Mouse (Mus musculus): Measurements from ENCODE around the gene Prdm1. TPM values are rescaled to one million over a fixed set of nuclear protein-coding genes. Genes with fewer than 3 reads are reported as not detected.

The Prdm1 gene
- polyA plus RNA-seq, 1 experiment from 2014 or later: 3.2 TPM

GRCm38 (mm10) chr10:44520189-44520588, 8.1 kb downstream of the Prdm1 start:
- Histone ChIP-seq H3K27ac (ENCODE audit: low read length) (no peak overlapping the region), H3K4me1 (ENCODE audit: insufficient read depth, low read depth, low read length) (no peaks in the 10 kb centered on the region), H3K4me3 (ENCODE audit: low read depth, low read length) (no peak overlapping the region), H3K36me3 (ENCODE audit: insufficient read depth, low read length) (no peaks in the 10 kb centered on the region), H3K27me3 (replicated peaks; ENCODE audit: insufficient read depth, low read length) (no peaks in the 10 kb centered on the region), H3K9ac (replicated peaks; ENCODE audit: low read depth) (no peak overlapping the region), H3K4me2 (replicated peaks; ENCODE audit: low read depth, low read length) (no peak overlapping the region), H3K9me3 (ENCODE audit: low read length) (no peaks in the 10 kb centered on the region)
- no peak for DNase-seq (ENCODE audit: low spot score)
- ATAC-seq: no peak
- WGBS: 38% methylated on average over 6 of the region's 6 CpGs
- TF ChIP-seq CTCF (IDR thresholded peaks at IDR 0.05): no peak
- no peak for TF ChIP-seq EP300 (IDR thresholded peaks at IDR 0.05)

DNA sequence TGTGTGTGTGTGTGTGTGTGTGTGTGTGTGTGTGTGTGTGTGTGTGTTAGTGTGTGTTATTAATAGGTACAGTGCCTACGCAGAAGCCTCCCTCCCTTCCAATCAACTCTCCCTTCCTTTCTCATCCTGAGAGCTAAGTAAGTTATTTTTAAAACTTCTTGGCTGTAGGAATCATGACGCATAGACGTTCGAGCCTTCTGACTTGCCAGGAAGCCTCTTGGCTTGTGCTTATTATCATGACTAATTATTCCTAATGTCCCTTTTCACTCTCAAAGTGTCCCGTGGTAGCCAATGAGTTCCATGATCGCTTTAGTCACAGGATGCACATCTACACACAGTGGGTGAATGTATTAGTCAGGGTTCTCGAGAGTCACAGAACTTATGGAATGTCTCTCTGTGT, 9.7 kb downstream of the Prdm1 start:
- Histone ChIP-seq H3K36me3 (ENCODE audit: insufficient read depth, low read length) (no peaks in the 10 kb centered on the region), H3K9ac (replicated peaks; ENCODE audit: low read depth) (no peak overlapping the region), H3K4me3 (ENCODE audit: low read depth, low read length) (no peak overlapping the region), H3K27me3 (replicated peaks; ENCODE audit: insufficient read depth, low read length) (no peaks in the 10 kb centered on the region), H3K9me3 (ENCODE audit: low read length) (no peaks in the 10 kb centered on the region), H3K4me1 (ENCODE audit: insufficient read depth, low read depth, low read length) (no peaks in the 10 kb centered on the region), H3K4me2 (replicated peaks; ENCODE audit: low read depth, low read length) (no peak overlapping the region), H3K27ac (ENCODE audit: low read length) (no peak overlapping the region)
- no peak for TF ChIP-seq EP300 (IDR thresholded peaks at IDR 0.05)
- no peak for TF ChIP-seq CTCF (IDR thresholded peaks at IDR 0.05)
- DNase-seq (ENCODE audit: low spot score) (no peak), ATAC-seq (no peak)
- WGBS: 61% methylated on average over 7 of the region's 7 CpGs

DNA sequence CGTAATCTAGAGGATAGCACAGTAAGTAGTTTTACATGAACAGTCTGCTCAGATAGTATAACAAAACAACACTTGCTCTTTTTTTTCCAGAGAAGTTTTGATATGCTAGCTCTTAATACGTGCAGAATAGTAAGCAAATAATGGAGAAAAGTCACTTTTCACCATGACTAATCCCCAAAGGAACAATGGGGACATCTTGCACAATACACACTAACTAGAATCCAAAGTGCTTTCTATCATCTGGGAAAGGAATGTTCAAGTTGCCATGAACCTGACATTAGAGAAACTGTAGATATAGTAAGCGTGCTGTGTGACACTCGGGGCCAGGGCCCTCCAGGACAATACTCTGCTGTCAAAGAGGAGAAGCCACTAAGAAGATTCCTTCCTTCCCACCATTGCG, 15.2 kb downstream of the Prdm1 start:
- TF ChIP-seq EP300 (IDR thresholded peaks at IDR 0.05): peak; percentile 76
- no peak for TF ChIP-seq CTCF (IDR thresholded peaks at IDR 0.05)

DNA sequence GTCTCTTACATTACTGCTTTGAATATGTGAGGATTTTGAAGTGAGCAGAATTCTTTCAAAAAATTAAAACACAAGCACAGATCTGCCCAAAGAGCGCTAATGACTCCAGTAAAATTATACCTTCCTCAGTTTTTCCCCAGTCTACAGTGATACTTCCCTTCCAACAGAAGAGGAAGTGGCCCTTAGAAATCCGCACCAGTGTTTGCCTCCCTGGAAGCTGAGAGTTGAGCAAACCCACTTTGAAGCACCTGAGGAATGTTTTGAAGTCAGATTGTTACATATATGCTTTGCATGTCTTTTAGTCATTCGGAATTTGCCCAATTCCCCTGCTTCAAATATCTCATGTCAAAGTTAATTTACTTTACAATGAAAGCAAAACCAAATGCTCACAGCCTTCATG, 17.3 kb downstream of the Prdm1 start:
- peak; percentile 85 for ATAC-seq

More for the DNA sequence above, 15.2 kb downstream of the Prdm1 start:
- no peaks in the 10 kb centered on the region for H3K4me1 ChIP-seq (ENCODE audit: insufficient read depth, low read depth, low read length)
- no peaks in the 10 kb centered on the region for H3K9me3 ChIP-seq (ENCODE audit: low read length)
- H3K36me3 ChIP-seq (ENCODE audit: insufficient read depth, low read length): no peaks in the 10 kb centered on the region
- WGBS: 62% methylated on average over 5 of the region's 5 CpGs
- no peak overlapping the region for H3K4me2 ChIP-seq (replicated peaks; ENCODE audit: low read depth, low read length)
- no peak overlapping the region for H3K9ac ChIP-seq (replicated peaks; ENCODE audit: low read depth)
- no peak overlapping the region for H3K27ac ChIP-seq (ENCODE audit: low read length)
- no peaks in the 10 kb centered on the region for H3K27me3 ChIP-seq (replicated peaks; ENCODE audit: insufficient read depth, low read length)
- ATAC-seq (peak; percentile 39; the same call in 1 of the 2 replicates), DNase-seq (ENCODE audit: low spot score) (peak; percentile 68)
- H3K4me3 ChIP-seq (ENCODE audit: low read depth, low read length): no peak overlapping the region

DNA sequence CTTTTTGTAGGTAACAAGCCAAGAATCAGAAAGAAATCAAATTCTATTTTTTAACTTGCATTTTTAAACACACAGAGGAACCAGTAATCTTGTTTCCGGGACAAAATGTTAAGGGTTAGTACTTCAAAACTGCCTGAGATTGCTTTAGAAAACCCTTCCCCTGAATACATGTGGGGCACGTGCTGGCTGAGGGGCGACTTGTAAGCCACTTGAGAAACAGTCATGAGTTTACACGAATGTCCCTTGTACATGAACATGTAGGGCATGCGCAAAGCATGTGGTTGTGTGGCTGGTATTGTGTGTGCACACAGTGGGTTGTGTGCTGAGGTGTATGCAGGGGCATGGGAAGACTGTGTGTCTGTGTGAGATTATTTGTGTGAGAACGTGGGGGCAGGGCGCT, 19.7 kb downstream of the Prdm1 start:
- no peaks in the 10 kb centered on the region for H3K36me3 ChIP-seq (ENCODE audit: insufficient read depth, low read length)
- no peak overlapping the region for H3K4me3 ChIP-seq (ENCODE audit: low read depth, low read length)
- no peak overlapping the region for H3K4me2 ChIP-seq (replicated peaks; ENCODE audit: low read depth, low read length)
- ATAC-seq (peak; percentile 64), DNase-seq (ENCODE audit: low spot score) (peak; percentile 50)
- H3K4me1 ChIP-seq (ENCODE audit: insufficient read depth, low read depth, low read length): no peaks in the 10 kb centered on the region
- H3K27ac ChIP-seq (ENCODE audit: low read length): peak overlapping the region; percentile 40; the same call in 1 of the 2 replicates
- H3K27me3 ChIP-seq (replicated peaks; ENCODE audit: insufficient read depth, low read length): no peaks in the 10 kb centered on the region
- H3K9ac ChIP-seq (replicated peaks; ENCODE audit: low read depth): no peak overlapping the region
- TF ChIP-seq CTCF (IDR thresholded peaks at IDR 0.05): no peak
- peak; percentile 50; the same call in 1 of the 2 replicates for TF ChIP-seq EP300 (IDR thresholded peaks at IDR 0.05)
- H3K9me3 ChIP-seq (ENCODE audit: low read length): no peaks in the 10 kb centered on the region
- WGBS: 66% methylated on average over 7 of the region's 7 CpGs

More for the DNA sequence above, 17.3 kb downstream of the Prdm1 start:
- peak; percentile 87 for DNase-seq (ENCODE audit: low spot score)
- H3K4me2 ChIP-seq (replicated peaks; ENCODE audit: low read depth, low read length): no peak overlapping the region
- WGBS: 43% methylated on average over 3 of the region's 3 CpGs
- H3K27ac ChIP-seq (ENCODE audit: low read length): peak overlapping the region; percentile 34; the same call in 1 of the 2 replicates
- H3K9me3 ChIP-seq (ENCODE audit: low read length): no peaks in the 10 kb centered on the region
- no peaks in the 10 kb centered on the region for H3K36me3 ChIP-seq (ENCODE audit: insufficient read depth, low read length)
- H3K9ac ChIP-seq (replicated peaks; ENCODE audit: low read depth): no peak overlapping the region
- no peaks in the 10 kb centered on the region for H3K27me3 ChIP-seq (replicated peaks; ENCODE audit: insufficient read depth, low read length)
- no peaks in the 10 kb centered on the region for H3K4me1 ChIP-seq (ENCODE audit: insufficient read depth, low read depth, low read length)
- TF ChIP-seq EP300 (IDR thresholded peaks at IDR 0.05): peak; percentile 79
- no peak for TF ChIP-seq CTCF (IDR thresholded peaks at IDR 0.05)
- no peak overlapping the region for H3K4me3 ChIP-seq (ENCODE audit: low read depth, low read length)

DNA sequence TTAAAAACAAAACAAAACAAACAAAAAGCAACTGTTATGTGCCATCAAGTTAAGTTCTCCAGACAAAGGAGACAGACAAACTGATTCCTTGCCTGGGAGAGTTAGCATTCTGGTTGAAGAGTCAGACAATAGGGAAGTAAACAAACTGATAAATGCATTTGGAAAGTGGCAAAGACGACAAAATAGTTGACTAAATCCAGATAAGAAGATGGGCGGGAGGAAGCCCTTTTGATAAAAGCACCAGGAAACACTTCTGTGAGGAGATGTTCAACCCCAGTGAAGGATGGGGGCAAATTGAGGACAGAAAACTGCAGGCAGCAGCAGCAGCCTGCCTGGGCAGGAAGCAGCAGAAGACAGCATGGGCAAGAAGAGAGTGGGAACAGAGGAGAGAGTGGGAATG, 20.3 kb downstream of the Prdm1 start:
- Histone ChIP-seq H3K9ac (replicated peaks; ENCODE audit: low read depth) (no peak overlapping the region), H3K36me3 (ENCODE audit: insufficient read depth, low read length) (no peaks in the 10 kb centered on the region), H3K9me3 (ENCODE audit: low read length) (no peaks in the 10 kb centered on the region), H3K27ac (ENCODE audit: low read length) (no peak overlapping the region), H3K4me3 (ENCODE audit: low read depth, low read length) (no peak overlapping the region), H3K4me1 (ENCODE audit: insufficient read depth, low read depth, low read length) (no peaks in the 10 kb centered on the region), H3K27me3 (replicated peaks; ENCODE audit: insufficient read depth, low read length) (no peaks in the 10 kb centered on the region), H3K4me2 (replicated peaks; ENCODE audit: low read depth, low read length) (no peak overlapping the region)
- TF ChIP-seq CTCF (IDR thresholded peaks at IDR 0.05) (no peak), EP300 (IDR thresholded peaks at IDR 0.05) (no peak)
- 34% methylated on average over 2 of the region's 2 CpGs for WGBS
- DNase-seq (ENCODE audit: low spot score) (no peak), ATAC-seq (no peak)

DNA sequence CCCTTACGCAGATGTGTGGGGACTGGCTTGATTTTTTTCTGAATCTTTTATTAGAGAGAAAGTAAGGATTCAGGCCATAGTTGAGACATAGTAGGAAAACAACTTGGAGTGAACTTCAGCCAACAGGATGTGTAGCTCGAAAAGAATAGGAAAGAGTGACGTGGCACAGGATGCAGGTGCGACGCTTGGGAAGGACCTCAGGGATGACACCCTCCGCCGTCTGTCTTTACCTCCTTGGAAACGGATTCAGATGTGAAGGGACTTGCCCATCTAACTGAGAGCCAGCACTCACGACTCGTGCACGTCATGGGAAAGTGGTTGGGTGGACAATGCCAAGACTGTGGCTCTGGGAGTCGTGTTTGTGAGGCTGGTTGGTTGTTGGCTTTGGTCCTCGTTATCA, 25.4 kb downstream of the Prdm1 start:
- no peaks in the 10 kb centered on the region for H3K4me1 ChIP-seq (ENCODE audit: insufficient read depth, low read depth, low read length)
- H3K27me3 ChIP-seq (replicated peaks; ENCODE audit: insufficient read depth, low read length): no peaks in the 10 kb centered on the region
- 67% methylated on average over 13 of the region's 13 CpGs for WGBS
- no peaks in the 10 kb centered on the region for H3K9me3 ChIP-seq (ENCODE audit: low read length)
- no peak overlapping the region for H3K27ac ChIP-seq (ENCODE audit: low read length)
- ATAC-seq: peak; percentile 50
- TF ChIP-seq EP300 (IDR thresholded peaks at IDR 0.05) (no peak), CTCF (IDR thresholded peaks at IDR 0.05) (no peak)
- H3K36me3 ChIP-seq (ENCODE audit: insufficient read depth, low read length): no peaks in the 10 kb centered on the region
- H3K4me2 ChIP-seq (replicated peaks; ENCODE audit: low read depth, low read length): no peak overlapping the region
- DNase-seq (ENCODE audit: low spot score): peak; percentile 28
- H3K4me3 ChIP-seq (ENCODE audit: low read depth, low read length): no peak overlapping the region
- no peak overlapping the region for H3K9ac ChIP-seq (replicated peaks; ENCODE audit: low read depth)
